Mouse (Mus musculus) lung, embryonic 14.5 days (tissue): ENCODE measurements at regions not wholly inside any gene's neighbourhood (a gene's known extent, or its start where the extent isn't known, plus 50 kb on each side); places are given as distances from the start of the nearest gene placed in this dataset.

Experiments used
- ATAC-seq: fragments of 200-750 bp; cut with Nextera tagmentation; 2 replicates; pipeline ENCODE4 v1.8.0; 2017; ENCODE audit warnings: mild to moderate bottlenecking, moderate TSS enrichment, moderate library complexity; ENCODE audit not compliant: insufficient read depth
- DNase-seq: peaks from one replicate; pipeline ENCODE4 v3.0.0-alpha.2; 2015
- H3K27ac ChIP-seq: fragments of 300-500 bp; sonication (generic); 2 replicates; pipeline ENCODE4 v1.5.1; 2014; ENCODE audit warnings: low read depth, mild to moderate bottlenecking, moderate library complexity
- H3K27me3 ChIP-seq: fragments of 300-500 bp; sonication (generic); 2 replicates; pipeline ENCODE4 v1.6.1; 2014; ENCODE audit warnings: low read length, control low read depth; ENCODE audit not compliant: insufficient read depth
- H3K36me3 ChIP-seq: fragments of 300-500 bp; sonication (generic); 2 replicates; pipeline ENCODE4 v1.6.1; 2014; ENCODE audit warnings: control low read depth; ENCODE audit not compliant: insufficient read depth
- H3K4me1 ChIP-seq: fragments of 300-500 bp; sonication (generic); 2 replicates; pipeline ENCODE4 v1.6.1; 2014; ENCODE audit warnings: antibody characterized with exemption, control low read depth; ENCODE audit not compliant: insufficient read depth
- H3K4me2 ChIP-seq: fragments of 300-500 bp; sonication (generic); 2 replicates; pipeline ENCODE4 v1.6.1; 2014; ENCODE audit warnings: mild to moderate bottlenecking
- H3K4me3 ChIP-seq: fragments of 300-500 bp; sonication (generic); 2 replicates; pipeline ENCODE4 v1.5.1; 2014; ENCODE audit warnings: low read depth, low read length
- H3K9ac ChIP-seq: fragments of 300-500 bp; sonication (generic); 2 replicates; pipeline ENCODE4 v1.6.1; 2014
- H3K9me3 ChIP-seq: fragments of 300-500 bp; sonication (generic); 2 replicates; pipeline ENCODE4 v1.6.1; 2016; ENCODE audit warnings: low read depth, low read length, control low read depth
- CTCF ChIP-seq: IDR thresholded peaks from 2 replicates; pipeline ENCODE4 v1.5.1; 2016; ENCODE audit warnings: antibody characterized with exemption, low read depth
- WGBS: fragments of 180-500 bp; shearing (Covaris S2); extraction: QIAGEN DNeasy Blood & Tissue Kit; methylation state at CpG from one replicate; pipeline ENCODE4 v1.1.7; 2014; 5-methylcytosine and 5-hydroxymethylcytosine counted together

DNA sequence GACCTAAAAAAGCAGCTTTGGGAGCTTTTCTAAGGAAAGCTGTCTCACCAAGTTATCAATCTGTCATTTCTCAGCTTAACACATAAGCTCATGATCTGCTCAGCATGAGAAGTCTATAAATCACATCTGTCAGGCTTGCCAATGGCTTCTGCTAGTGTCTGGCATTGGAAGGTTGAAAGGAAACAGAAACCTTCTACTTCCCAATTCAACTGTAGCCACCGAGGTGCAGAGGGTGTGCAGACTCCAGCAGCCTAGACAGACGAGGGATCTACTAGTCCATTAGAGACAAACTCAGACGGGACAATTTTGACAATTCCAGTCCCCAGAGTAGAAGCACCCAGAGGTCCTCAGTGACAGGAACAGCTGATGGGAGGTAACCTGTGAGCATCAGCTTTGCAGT, 103.0 kb downstream of the Nab1 start:
- WGBS = 43% methylated on average over 3 of the region's 3 CpGs
- no peak for TF ChIP-seq CTCF

DNA sequence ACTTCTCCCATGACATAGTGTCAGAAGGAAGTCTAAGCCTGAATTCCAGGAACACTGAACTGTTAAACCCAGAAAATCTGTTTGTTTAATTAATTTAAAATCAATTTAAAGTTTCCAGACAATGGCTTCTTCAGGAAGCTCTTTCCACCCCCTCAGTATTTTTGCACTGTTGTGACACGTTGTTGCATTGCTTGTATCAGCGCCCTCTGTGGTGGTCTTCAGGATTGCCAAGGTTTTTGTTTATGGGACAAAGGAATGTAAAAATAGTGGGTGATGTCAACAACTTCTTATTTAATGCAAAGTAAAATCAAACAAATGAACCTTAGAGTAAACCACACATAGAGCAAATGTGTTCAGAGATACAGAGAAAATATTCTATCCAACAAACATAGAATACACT, 107.5 kb downstream of the Nab1 start:
- TF ChIP-seq CTCF = 0 out of 2 replicates have a peak, but pooled peaks have one; percentile 15
- DNase-seq = peak; percentile 41
- no peak overlapping the region for H3K4me3 ChIP-seq
- no peaks in the 10 kb centered on the region for H3K27me3 ChIP-seq
- H3K4me1 ChIP-seq = no peaks in the 10 kb centered on the region
- WGBS = 41% methylated on average over 2 of the region's 2 CpGs
- no peak for ATAC-seq
- H3K4me2 ChIP-seq = no peak overlapping the region
- H3K36me3 ChIP-seq = no peaks in the 10 kb centered on the region
- H3K9me3 ChIP-seq = no peaks in the 10 kb centered on the region
- no peak overlapping the region for H3K27ac ChIP-seq
- H3K9ac ChIP-seq = no peak overlapping the region

More for the DNA sequence above, 103.0 kb downstream of the Nab1 start:
- no peak for DNase-seq
- H3K9me3 ChIP-seq = no peaks in the 10 kb centered on the region
- no peaks in the 10 kb centered on the region for H3K27me3 ChIP-seq
- no peak overlapping the region for H3K4me3 ChIP-seq
- H3K4me1 ChIP-seq = no peaks in the 10 kb centered on the region
- no peak overlapping the region for H3K4me2 ChIP-seq
- no peak overlapping the region for H3K9ac ChIP-seq
- no peaks in the 10 kb centered on the region for H3K36me3 ChIP-seq
- H3K27ac ChIP-seq = no peak overlapping the region
- ATAC-seq = no peak

DNA sequence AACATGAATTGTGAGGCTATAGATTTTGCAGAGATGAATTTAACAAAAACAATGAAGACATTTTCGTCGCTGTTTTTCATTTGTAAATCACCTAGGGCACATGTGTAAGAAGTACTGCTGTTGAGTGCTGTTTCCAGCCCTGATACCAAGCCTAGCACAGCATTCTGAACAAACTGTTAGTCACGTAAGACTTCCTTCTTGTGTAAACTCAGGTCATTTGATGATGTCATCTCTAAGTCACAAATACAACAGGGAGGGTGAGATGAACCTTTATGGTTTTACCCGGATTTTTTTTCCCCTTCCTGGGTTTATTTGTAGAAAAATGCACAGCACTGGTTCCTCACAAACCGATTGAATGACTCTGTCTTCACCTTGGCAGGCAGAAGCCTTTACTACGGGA, 111.6 kb downstream of the Nab1 start:
- DNase-seq = no peak
- H3K4me2 ChIP-seq = no peak overlapping the region
- H3K4me3 ChIP-seq = no peak overlapping the region
- H3K27me3 ChIP-seq = no peaks in the 10 kb centered on the region
- H3K36me3 ChIP-seq = no peaks in the 10 kb centered on the region
- no peak overlapping the region for H3K9ac ChIP-seq
- no peaks in the 10 kb centered on the region for H3K9me3 ChIP-seq
- TF ChIP-seq CTCF = no peak
- no peaks in the 10 kb centered on the region for H3K4me1 ChIP-seq
- ATAC-seq = no peak
- H3K27ac ChIP-seq = no peak overlapping the region
- 61% methylated on average over 6 of the region's 6 CpGs for WGBS

DNA sequence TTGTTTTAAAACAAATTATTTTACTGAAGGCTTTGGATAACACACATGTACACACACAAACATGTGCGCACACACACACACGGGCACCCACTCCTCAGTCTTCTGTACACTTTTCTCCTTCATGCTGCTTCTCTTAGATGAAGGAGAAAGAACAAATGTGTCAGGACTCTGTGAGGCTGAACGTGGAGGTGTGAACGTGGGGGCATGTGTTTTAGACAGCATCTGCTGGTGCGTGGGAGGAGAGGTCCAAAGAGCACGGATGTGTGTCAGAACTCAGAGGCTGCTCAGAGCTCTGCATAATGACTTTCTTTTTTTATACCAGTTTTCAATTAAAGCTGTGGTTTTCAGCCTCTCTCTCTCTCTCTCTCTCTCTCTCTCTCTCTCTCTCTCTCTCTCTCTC, 112.4 kb downstream of the Nab1 start:
- H3K36me3 ChIP-seq = no peaks in the 10 kb centered on the region

DNA sequence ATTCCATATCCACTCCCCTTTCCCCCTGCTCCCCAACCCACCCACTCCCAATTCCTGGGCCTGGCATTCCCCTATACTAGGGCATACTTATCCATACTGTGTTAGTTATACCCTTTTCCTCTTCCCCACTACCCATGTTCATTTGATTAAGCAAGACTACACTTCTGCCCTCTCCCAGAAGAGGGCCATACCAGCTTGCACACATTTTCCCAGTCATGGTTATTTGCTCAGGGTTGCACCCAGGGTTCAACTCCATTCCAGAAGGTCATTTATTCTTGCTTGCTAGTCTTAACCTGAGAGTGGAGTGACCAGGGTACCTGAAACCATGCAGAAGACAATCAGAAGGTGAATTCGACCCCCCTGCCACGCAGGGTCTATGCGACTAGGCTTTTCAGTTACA, 113.4 kb downstream of the Nab1 start:
- DNase-seq (peak; percentile 9), ATAC-seq (no peak)
- Histone ChIP-seq H3K4me3 (no peak overlapping the region), H3K9me3 (no peaks in the 10 kb centered on the region), H3K27ac (no peak overlapping the region), H3K27me3 (no peaks in the 10 kb centered on the region), H3K9ac (no peak overlapping the region), H3K36me3 (no peaks in the 10 kb centered on the region), H3K4me1 (no peaks in the 10 kb centered on the region), H3K4me2 (no peak overlapping the region)
- TF ChIP-seq CTCF = peak; percentile 28
- WGBS = 71% methylated on average over 3 of the region's 3 CpGs

More for the DNA sequence above, 112.4 kb downstream of the Nab1 start:
- no peaks in the 10 kb centered on the region for H3K4me1 ChIP-seq
- H3K4me3 ChIP-seq = no peak overlapping the region
- DNase-seq (no peak), ATAC-seq (no peak)
- WGBS = 53% methylated on average over 6 of the region's 6 CpGs
- no peak overlapping the region for H3K4me2 ChIP-seq
- no peaks in the 10 kb centered on the region for H3K9me3 ChIP-seq
- no peak overlapping the region for H3K27ac ChIP-seq
- H3K9ac ChIP-seq = no peak overlapping the region
- H3K27me3 ChIP-seq = no peaks in the 10 kb centered on the region
- TF ChIP-seq CTCF = no peak

DNA sequence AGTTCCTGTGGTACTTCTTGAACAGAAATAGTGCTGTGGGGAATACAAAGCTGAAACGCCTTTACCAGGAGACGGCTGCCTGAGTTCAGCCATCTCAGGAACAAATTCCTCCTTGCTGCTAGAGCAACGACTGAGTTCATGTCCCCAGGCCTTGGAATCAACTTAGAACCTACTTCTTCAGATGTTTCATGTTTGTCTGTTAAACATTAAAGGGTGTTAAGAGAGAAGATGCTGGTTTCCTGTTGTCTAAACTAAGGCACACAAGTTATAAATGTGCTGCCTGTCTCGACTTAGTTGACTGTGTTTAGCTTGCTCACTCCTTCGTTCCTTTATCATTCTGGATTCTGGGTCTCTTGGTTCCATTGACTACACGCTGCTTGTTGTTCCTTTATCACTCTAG, 125.2 kb downstream of the Nab1 start:
- Histone ChIP-seq H3K27me3 (no peaks in the 10 kb centered on the region), H3K4me1 (no peaks in the 10 kb centered on the region), H3K4me3 (no peak overlapping the region), H3K27ac (no peak overlapping the region), H3K9me3 (no peaks in the 10 kb centered on the region), H3K9ac (no peak overlapping the region), H3K36me3 (no peaks in the 10 kb centered on the region), H3K4me2 (no peak overlapping the region)
- no peak for TF ChIP-seq CTCF
- no peak for DNase-seq
- ATAC-seq = no peak
- WGBS = 59% methylated on average over 6 of the region's 6 CpGs

DNA sequence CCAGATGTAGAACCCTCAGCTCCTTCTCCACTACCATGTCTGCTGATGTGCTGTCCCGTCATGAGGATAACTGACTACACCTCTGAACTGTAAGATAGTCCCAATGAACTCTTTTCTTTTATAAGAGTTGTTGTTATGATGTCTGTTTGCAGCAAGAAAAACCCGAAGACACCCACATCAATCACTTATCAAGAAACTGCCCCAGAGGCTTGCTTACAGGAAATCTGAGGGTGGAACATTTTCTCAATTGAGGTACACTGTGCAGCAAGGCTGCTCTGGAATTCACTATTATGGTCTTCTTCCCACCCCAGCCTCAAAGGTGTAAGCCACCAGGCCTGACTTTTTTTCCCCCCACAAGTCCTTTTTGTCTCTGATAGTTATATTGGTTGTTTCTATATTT, 125.8 kb downstream of the Nab1 start:
- ATAC-seq (no peak), DNase-seq (no peak)
- Histone ChIP-seq H3K36me3 (no peaks in the 10 kb centered on the region), H3K27me3 (no peaks in the 10 kb centered on the region), H3K4me3 (no peak overlapping the region), H3K27ac (no peak overlapping the region), H3K9me3 (no peaks in the 10 kb centered on the region), H3K4me2 (no peak overlapping the region), H3K4me1 (no peaks in the 10 kb centered on the region), H3K9ac (no peak overlapping the region)
- 74% methylated on average over 2 of the region's 2 CpGs for WGBS
- no peak for TF ChIP-seq CTCF

DNA sequence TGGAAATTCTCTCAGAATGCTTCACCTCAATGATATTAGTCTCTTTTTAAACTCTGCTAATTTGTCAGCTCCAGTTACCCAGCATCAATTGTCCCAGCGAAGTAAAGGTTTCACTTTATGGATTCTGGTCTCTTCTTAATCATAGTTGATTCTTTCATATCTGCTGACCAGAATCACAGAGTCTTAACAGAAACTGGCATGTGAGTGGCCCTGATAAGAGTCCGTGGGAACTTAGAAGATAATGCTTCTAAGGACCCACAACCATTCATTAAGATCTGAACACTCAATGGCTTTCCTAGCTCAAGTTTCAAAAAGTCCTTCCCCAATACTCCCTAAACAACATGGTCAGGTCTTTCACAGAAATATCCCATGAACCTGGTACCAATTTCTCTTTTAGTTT, 126.7 kb downstream of the Nab1 start:
- Histone ChIP-seq H3K4me3 (no peak overlapping the region), H3K36me3 (no peaks in the 10 kb centered on the region), H3K27me3 (no peaks in the 10 kb centered on the region), H3K4me2 (no peak overlapping the region), H3K9ac (no peak overlapping the region), H3K9me3 (no peaks in the 10 kb centered on the region), H3K4me1 (no peaks in the 10 kb centered on the region), H3K27ac (no peak overlapping the region)
- no peak for TF ChIP-seq CTCF
- DNase-seq = no peak
- ATAC-seq = no peak
- WGBS = 58% methylated on average over 2 of the region's 2 CpGs
